Mouse (Mus musculus) ES-Bruce4 (cell line): ENCODE measurements around the gene Tnk2.

Experiments
- CTCF ChIP-seq: IDR thresholded peaks from one replicate; pipeline ENCODE4 v1.8.1; 2011; ENCODE audit warnings: low read depth, low read length
- EP300 ChIP-seq: IDR thresholded peaks from 2 replicates; pipeline ENCODE4 v1.6.1; 2011; ENCODE audit warnings: low read depth, low read length; ENCODE audit not compliant: insufficient read depth
- POLR2A ChIP-seq: IDR thresholded peaks from one replicate; pipeline ENCODE4 v1.8.1; 2011; ENCODE audit warnings: low read length; ENCODE audit not compliant: insufficient read depth

- no peak for TF ChIP-seq POLR2A
- no peak for TF ChIP-seq EP300
- no peak for TF ChIP-seq CTCF
Measured at GRCm38 (mm10) chr16:32650974-32651618, 7.4 kb downstream of the Tnk2 start.
